Mouse (Mus musculus): Measurements from ENCODE around the gene Gm6034. TPM values are rescaled to one million over a fixed set of nuclear protein-coding genes. Genes with fewer than 3 reads are reported as not detected.
"Not testable (repeated sequence)": the region's sequence is repeated elsewhere in the genome, so short reads cannot be mapped to it uniquely, and the experiment has no call there.

Gene Gm6034
- polyA plus RNA-seq, 1 experiment from 2014 or later: not detected

DNA sequence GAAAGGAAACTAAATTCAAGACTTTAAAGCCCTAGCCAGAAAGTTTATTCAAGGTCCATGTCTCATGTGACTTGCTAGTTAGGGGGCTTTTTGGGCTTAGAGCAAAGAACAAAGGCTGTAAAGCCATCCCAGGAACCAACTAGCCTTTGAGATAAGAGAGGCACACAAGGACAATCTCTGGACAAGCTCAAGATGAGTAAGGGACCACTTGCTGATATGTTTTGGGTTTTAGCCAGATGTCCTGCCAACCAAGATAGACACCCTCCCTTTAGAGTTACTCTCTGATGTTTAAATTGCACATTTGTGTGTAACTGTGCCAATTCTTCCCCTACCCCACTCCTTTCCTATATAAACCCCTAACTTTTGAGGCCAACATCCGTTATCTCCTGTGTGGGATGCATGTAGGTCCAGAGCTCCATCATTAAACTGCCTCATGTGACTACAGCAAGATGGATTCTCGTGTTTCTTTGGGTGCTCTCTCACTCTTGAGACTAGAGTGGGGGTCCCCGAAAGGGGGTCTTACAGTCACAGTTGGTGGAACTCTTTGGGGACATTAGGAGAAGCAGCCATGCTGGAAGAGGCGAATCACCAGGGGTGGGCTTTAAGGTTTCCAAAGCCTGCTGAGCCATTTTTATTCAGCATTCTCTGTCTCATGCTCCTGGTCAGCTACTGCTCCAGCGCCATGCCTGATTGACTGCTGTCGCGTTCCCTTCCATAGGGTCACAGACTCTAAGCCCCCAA lies 13.7 kb upstream of the Gm6034 start:
- Histone ChIP-seq H3K27ac (ENCODE audit: low read depth, low read length) (no peak overlapping the region), H3K27me3 (ENCODE audit: control insufficient read depth, insufficient read depth, low read length) (no peaks in the 10 kb centered on the region), H3K4me2 (replicated peaks; ENCODE audit: low read depth, low read length) (no peak overlapping the region), H3K4me3 (ENCODE audit: low read length) (no peak overlapping the region), H3K9me3 (ENCODE audit: control insufficient read depth, low read length) (no peaks in the 10 kb centered on the region), H3K4me1 (ENCODE audit: control insufficient read depth, insufficient read depth, low read length) (peaks cover 2% of the 10 kb centered on the region), H3K9ac (ENCODE audit: low read depth, low read length) (no peak overlapping the region), H3K36me3 (ENCODE audit: control insufficient read depth, insufficient read depth, low read length) (no peaks in the 10 kb centered on the region)
- ATAC-seq (ENCODE audit: low FRiP score, low TSS enrichment): no peak
- WGBS: 76% methylated on average over 7 of the region's 7 CpGs

DNA sequence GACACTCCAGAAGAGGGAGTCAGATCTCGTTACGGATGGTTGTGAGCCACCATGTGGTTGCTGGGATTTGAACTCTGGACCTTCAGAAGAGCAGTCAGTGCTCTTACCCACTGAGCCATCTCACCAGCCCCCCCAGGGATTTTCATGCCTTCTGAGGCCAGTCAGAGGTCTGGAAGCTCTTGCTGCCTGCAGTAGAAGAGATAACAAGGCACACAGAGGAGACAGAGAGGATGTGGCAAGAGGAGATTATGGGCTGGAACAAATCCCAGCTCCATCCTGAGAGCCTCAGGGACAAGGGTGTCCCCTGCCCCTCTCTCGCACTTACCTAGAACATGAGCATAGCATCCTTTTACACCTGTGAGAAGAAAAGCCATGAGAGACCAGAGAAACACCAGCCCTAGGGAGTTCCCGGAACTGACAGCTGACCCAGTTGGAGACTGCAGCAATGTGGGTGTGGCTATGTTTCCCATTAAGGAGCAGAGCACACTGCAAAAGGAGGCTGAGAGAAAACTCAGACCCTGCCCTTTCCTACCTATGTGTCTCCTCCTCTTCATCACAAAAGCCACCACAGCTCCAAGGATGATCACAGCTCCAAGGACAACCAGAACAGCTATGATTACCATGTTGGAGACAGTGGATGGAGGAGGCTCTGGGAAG lies 12.6 kb upstream of the Gm6034 start:
- H3K4me2 ChIP-seq (replicated peaks; ENCODE audit: low read depth, low read length); H3K27me3 ChIP-seq (ENCODE audit: control insufficient read depth, insufficient read depth, low read length); H3K9me3 ChIP-seq (ENCODE audit: control insufficient read depth, low read length); H3K4me3 ChIP-seq (ENCODE audit: low read length); H3K9ac ChIP-seq (ENCODE audit: low read depth, low read length); ATAC-seq (ENCODE audit: low FRiP score, low TSS enrichment); H3K4me1 ChIP-seq (ENCODE audit: control insufficient read depth, insufficient read depth, low read length); H3K27ac ChIP-seq (ENCODE audit: low read depth, low read length); H3K36me3 ChIP-seq (ENCODE audit: control insufficient read depth, insufficient read depth, low read length): not testable (repeated sequence)
- WGBS: 76% methylated on average over 2 of the region's 4 CpGs

- 37% methylated on average over 8 of the region's 8 CpGs for WGBS
- peak overlapping the region; percentile 44; the same call in 1 of the 2 replicates for H3K4me3 ChIP-seq (ENCODE audit: low read length)
- H3K4me1 ChIP-seq (ENCODE audit: control insufficient read depth, insufficient read depth, low read length); H3K9me3 ChIP-seq (ENCODE audit: control insufficient read depth, low read length); H3K27me3 ChIP-seq (ENCODE audit: control insufficient read depth, insufficient read depth, low read length); H3K27ac ChIP-seq (ENCODE audit: low read depth, low read length); H3K9ac ChIP-seq (ENCODE audit: low read depth, low read length); H3K36me3 ChIP-seq (ENCODE audit: control insufficient read depth, insufficient read depth, low read length): not testable (repeated sequence)
- peak; percentile 15; the same call in 1 of the 2 replicates for ATAC-seq (ENCODE audit: low FRiP score, low TSS enrichment)
- peak overlapping the region; percentile 83 for H3K4me2 ChIP-seq (replicated peaks; ENCODE audit: low read depth, low read length)
These were observed 11.8 kb upstream of the Gm6034 start for GRCm38 (mm10) chr17:36030703-36031582.

- not testable (repeated sequence) for H3K9me3 ChIP-seq (ENCODE audit: control insufficient read depth, low read length); H3K27ac ChIP-seq (ENCODE audit: low read depth, low read length); H3K36me3 ChIP-seq (ENCODE audit: control insufficient read depth, insufficient read depth, low read length); H3K27me3 ChIP-seq (ENCODE audit: control insufficient read depth, insufficient read depth, low read length); H3K4me1 ChIP-seq (ENCODE audit: control insufficient read depth, insufficient read depth, low read length)
- H3K9ac ChIP-seq (ENCODE audit: low read depth, low read length): peak overlapping the region; percentile 40; the same call in 1 of the 2 replicates
- ATAC-seq (ENCODE audit: low FRiP score, low TSS enrichment): peak; percentile 47
- peak overlapping the region; percentile 83 for H3K4me2 ChIP-seq (replicated peaks; ENCODE audit: low read depth, low read length)
- under 1% methylated on average over 40 of the region's 40 CpGs for WGBS
- H3K4me3 ChIP-seq (ENCODE audit: low read length): peak overlapping the region; percentile 44
These were observed 11.0 kb upstream of the Gm6034 start for GRCm38 (mm10) chr17:36031583-36032331.

- not testable (repeated sequence) for H3K4me1 ChIP-seq (ENCODE audit: control insufficient read depth, insufficient read depth, low read length); H3K27ac ChIP-seq (ENCODE audit: low read depth, low read length); H3K36me3 ChIP-seq (ENCODE audit: control insufficient read depth, insufficient read depth, low read length); H3K9me3 ChIP-seq (ENCODE audit: control insufficient read depth, low read length); H3K27me3 ChIP-seq (ENCODE audit: control insufficient read depth, insufficient read depth, low read length)
- Histone ChIP-seq H3K4me2 (replicated peaks; ENCODE audit: low read depth, low read length) (peak within 1 kb of the TSS; percentile 83), H3K4me3 (ENCODE audit: low read length) (peak within 1 kb of the TSS; percentile 44), H3K9ac (ENCODE audit: low read depth, low read length) (peak within 1 kb of the TSS; percentile 40; the same call in 1 of the 2 replicates)
- peak; percentile 44; the same call in 1 of the 2 replicates for ATAC-seq (ENCODE audit: low FRiP score, low TSS enrichment)
- under 1% methylated on average over 24 of the region's 25 CpGs for WGBS
These were observed 10.3 kb upstream of the Gm6034 start, which contains the start of gene H2-T23 for GRCm38 (mm10) chr17:36032351-36032875. Gene H2-T23, minus strand, starts transcription at chr17:36032855.

DNA sequence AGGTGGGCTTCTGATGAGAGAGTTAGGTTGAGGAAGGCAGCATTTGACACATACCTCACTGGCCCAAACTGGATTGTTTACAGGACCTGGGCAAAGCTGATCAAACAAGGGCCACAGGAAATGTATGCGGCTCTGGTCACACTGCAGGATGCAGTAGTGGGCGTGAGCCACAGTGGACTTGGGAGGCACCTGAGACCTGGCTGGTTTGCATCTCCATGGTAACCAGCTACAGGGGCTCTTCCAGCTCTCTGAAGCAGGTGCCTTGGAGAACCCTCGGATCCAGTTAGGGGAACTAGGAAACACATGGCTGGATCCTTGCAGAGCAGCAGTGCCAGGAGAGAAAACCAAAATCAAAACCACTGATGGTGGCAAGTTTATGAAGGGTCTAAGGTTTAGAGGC lies 8.2 kb upstream of the Gm6034 start:
- H3K4me3 ChIP-seq (ENCODE audit: low read length); H3K4me1 ChIP-seq (ENCODE audit: control insufficient read depth, insufficient read depth, low read length); H3K36me3 ChIP-seq (ENCODE audit: control insufficient read depth, insufficient read depth, low read length); H3K9me3 ChIP-seq (ENCODE audit: control insufficient read depth, low read length); H3K4me2 ChIP-seq (replicated peaks; ENCODE audit: low read depth, low read length); ATAC-seq (ENCODE audit: low FRiP score, low TSS enrichment); H3K9ac ChIP-seq (ENCODE audit: low read depth, low read length); H3K27me3 ChIP-seq (ENCODE audit: control insufficient read depth, insufficient read depth, low read length); H3K27ac ChIP-seq (ENCODE audit: low read depth, low read length): not testable (repeated sequence)
- 62% methylated on average over 3 of the region's 3 CpGs for WGBS

GRCm38 (mm10) chr17:36035010-36035638 lies 7.6 kb upstream of the Gm6034 start:
- H3K27ac ChIP-seq (ENCODE audit: low read depth, low read length); H3K9ac ChIP-seq (ENCODE audit: low read depth, low read length); H3K4me1 ChIP-seq (ENCODE audit: control insufficient read depth, insufficient read depth, low read length); H3K4me2 ChIP-seq (replicated peaks; ENCODE audit: low read depth, low read length); H3K27me3 ChIP-seq (ENCODE audit: control insufficient read depth, insufficient read depth, low read length); H3K4me3 ChIP-seq (ENCODE audit: low read length); H3K36me3 ChIP-seq (ENCODE audit: control insufficient read depth, insufficient read depth, low read length); H3K9me3 ChIP-seq (ENCODE audit: control insufficient read depth, low read length): not testable (repeated sequence)
- 38% methylated on average over 3 of the region's 3 CpGs for WGBS
- 0 out of 2 replicates have a peak, but pooled peaks have one; percentile 10 for ATAC-seq (ENCODE audit: low FRiP score, low TSS enrichment)

- H3K4me2 ChIP-seq (replicated peaks; ENCODE audit: low read depth, low read length); H3K9ac ChIP-seq (ENCODE audit: low read depth, low read length); H3K36me3 ChIP-seq (ENCODE audit: control insufficient read depth, insufficient read depth, low read length); H3K4me3 ChIP-seq (ENCODE audit: low read length); H3K9me3 ChIP-seq (ENCODE audit: control insufficient read depth, low read length); H3K27ac ChIP-seq (ENCODE audit: low read depth, low read length); ATAC-seq (ENCODE audit: low FRiP score, low TSS enrichment); H3K27me3 ChIP-seq (ENCODE audit: control insufficient read depth, insufficient read depth, low read length); H3K4me1 ChIP-seq (ENCODE audit: control insufficient read depth, insufficient read depth, low read length): not testable (repeated sequence)
- WGBS: 90% methylated on average over 13 of the region's 13 CpGs
These were observed 6.6 kb upstream of the Gm6034 start for GRCm38 (mm10) chr17:36036126-36036525.
